Mouse (Mus musculus) adrenal gland, adult 18-20 months (tissue): ENCODE data around the gene Gm4307. TPM values are rescaled to one million over a fixed set of nuclear protein-coding genes. Genes with fewer than 3 reads are reported as not detected.
"Not testable (repeated sequence)": the region's sequence is repeated elsewhere in the genome, so short reads cannot be mapped to it uniquely, and the experiment has no call there.

Experiments used
- DNase-seq, 2 experiments: peaks; one replicate each; pipeline ENCODE4 v3.0.0; 2021 to 2022; ENCODE audit warnings: low spot score in 2 of 2
- long read RNA-seq, 2 experiments: library from polyadenylated mRNA; stranded (forward); transcript quantifications; one replicate each; pipeline ENCODE4 v2.0.0; 2021
- total RNA-seq, 2 experiments: library from RNA; stranded (reverse); gene quantifications; 1 replicate in 1 of 2; 2 replicates in 1 of 2; pipeline ENCODE4 v1.2.3; 2021

Gm4307 gene
- total RNA-seq, result not detected
- long read RNA-seq, experiment 1, result 0 reads
- long read RNA-seq, experiment 2, result 0 reads

- not testable (repeated sequence) for DNase-seq
These were observed at the start of gene Gm4307 for GRCm38 (mm10) chr10:100361038-100361437. Gene Gm4307, plus strand, starts transcription at chr10:100361338.

DNA sequence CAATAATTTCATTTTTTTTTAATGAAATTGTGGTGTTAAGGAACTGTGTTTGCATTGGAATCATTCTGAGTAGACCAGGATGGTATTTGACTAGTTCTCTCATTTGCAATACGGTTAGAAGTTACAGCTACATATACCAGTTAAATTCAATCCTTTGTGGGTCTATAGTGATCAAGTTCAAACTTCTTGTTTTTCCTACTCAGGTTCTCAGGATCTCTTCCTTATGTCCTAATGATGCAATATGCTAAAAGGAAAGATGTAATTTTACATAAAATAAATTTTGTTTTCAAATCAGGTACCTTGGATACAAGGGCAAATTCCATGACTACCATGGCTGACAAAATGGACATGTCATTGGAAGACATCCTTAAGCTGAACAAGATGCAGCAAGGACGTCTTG is 25.8 kb upstream of the Gm4307 start, which contains the start of gene Gm4301:
Gene Gm4301, plus strand, starts transcription at position 301 of the 400 bp plus-strand sequence.
- DNase-seq, result not testable (repeated sequence)

DNA sequence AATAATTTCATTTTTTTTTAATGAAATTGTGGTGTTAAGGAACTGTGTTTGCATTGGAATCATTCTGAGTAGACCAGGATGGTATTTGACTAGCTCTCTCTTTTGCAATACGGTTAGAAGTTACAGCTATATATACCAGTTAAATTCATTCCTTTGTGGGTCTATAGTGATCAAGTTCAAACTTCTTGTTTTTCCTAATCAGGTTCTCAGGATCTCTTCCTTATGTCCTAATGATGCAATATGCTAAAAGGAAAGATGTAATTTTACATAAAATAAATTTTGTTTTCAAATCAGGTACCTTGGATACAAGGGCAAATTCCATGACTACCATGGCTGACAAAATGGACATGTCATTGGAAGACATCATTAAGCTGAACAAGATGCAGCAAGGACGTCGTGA is 20.6 kb upstream of the Gm4307 start, which contains the start of gene Gm4302:
Gene Gm4302, plus strand, starts transcription at position 301 of the 400 bp plus-strand sequence.
- not testable (repeated sequence) for DNase-seq

DNA sequence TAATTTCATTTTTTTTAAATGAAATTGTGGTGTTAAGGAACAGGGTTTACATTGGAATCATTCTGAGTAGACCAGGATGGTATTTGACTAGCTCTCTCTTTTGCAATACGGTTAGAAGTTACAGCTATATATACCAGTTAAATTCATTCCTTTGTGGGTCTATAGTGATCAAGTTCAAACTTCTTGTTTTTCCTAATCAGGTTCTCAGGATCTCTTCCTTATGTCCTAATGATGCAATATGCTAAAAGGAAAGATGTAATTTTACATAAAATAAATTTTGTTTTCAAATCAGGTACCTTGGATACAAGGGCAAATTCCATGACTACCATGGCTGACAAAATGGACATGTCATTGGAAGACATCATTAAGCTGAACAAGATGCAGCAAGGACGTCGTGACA is 15.5 kb upstream of the Gm4307 start, which contains the start of gene Gm4303:
Gene Gm4303, plus strand, starts transcription at position 301 of the 400 bp plus-strand sequence.
- DNase-seq, result not testable (repeated sequence)

GRCm38 (mm10) chr10:100350793-100351192 is 10.3 kb upstream of the Gm4307 start, which contains the start of gene Gm4305:
Gene Gm4305, plus strand, starts transcription at chr10:100351093.
- not testable (repeated sequence) for DNase-seq

GRCm38 (mm10) chr10:100356841-100357240 is 4.3 kb upstream of the Gm4307 start:
- peak; percentile 13 to 22 for DNase-seq

DNA sequence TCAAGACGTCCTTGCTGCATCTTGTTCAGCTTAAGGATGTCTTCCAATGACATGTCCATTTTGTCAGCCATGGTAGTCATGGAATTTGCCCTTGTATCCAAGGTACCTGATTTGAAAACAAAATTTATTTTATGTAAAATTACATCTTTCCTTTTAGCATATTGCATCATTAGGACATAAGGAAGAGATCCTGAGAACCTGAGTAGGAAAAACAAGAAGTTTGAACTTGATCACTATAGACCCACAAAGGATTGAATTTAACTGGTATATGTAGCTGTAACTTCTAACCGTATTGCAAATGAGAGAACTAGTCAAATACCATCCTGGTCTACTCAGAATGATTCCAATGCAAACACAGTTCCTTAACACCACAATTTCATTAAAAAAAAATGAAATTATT is 21.3 kb downstream of the Gm4307 start, which contains the start of gene Gm4312:
Gene Gm4312, minus strand, starts transcription at position 101 of the 400 bp plus-strand sequence.
- not testable (repeated sequence) for DNase-seq

- not testable (repeated sequence) for DNase-seq
These were observed 41.2 kb downstream of the Gm4307 start for GRCm38 (mm10) chr10:100402301-100402700.

Other genes starting within 250 kb of the Gm4307 start
- not detected for gene Gm4301, start 25.7 kb upstream of the Gm4307 start, total RNA-seq
- not detected for gene Gm4302, start 20.5 kb upstream of the Gm4307 start, total RNA-seq
- not detected for gene Gm4303, start 15.4 kb upstream of the Gm4307 start, total RNA-seq
- not detected for gene Gm4305, start 10.2 kb upstream of the Gm4307 start, total RNA-seq
- not detected for gene Gm4312, start 21.2 kb downstream of the Gm4307 start, total RNA-seq
- gene Tmtc3, start 126.0 kb downstream of the Gm4307 start, total RNA-seq, result 10 to 100 TPM; 17.8 to 18.3 TPM
- 1 to 10 TPM; 6.0 to 6.6 TPM for gene Cep290, start 126.2 kb downstream of the Gm4307 start, total RNA-seq
- 10 to 100 TPM in 1 of 2 experiments, 1 to 10 TPM in 1; 9.8 to 12.0 TPM for gene 4930430F08Rik, start 229.1 kb downstream of the Gm4307 start, total RNA-seq
- not detected for gene 1700017N19Rik, start 229.1 kb downstream of the Gm4307 start, total RNA-seq